Mouse (Mus musculus) kidney, postnatal 14 days (tissue): ENCODE results near the gene Hist1h2bf.
"Not testable (repeated sequence)": the region's sequence is repeated elsewhere in the genome, so short reads cannot be mapped to it uniquely, and the experiment has no call there.

Experiments used
- DNase-seq: peaks from one replicate; pipeline ENCODE4 v3.0.0; 2022; ENCODE audit warnings: mixed read lengths

Gene Hist1h2bf

GRCm38 (mm10) chr13:23586099-23586939, 12.3 kb upstream of the Hist1h2bf start:
- DNase-seq, result no peak

- peak; percentile 81 for DNase-seq
These were observed 11.6 kb upstream of the Hist1h2bf start for GRCm38 (mm10) chr13:23585442-23586098.

GRCm38 (mm10) chr13:23585029-23585441, 11.0 kb upstream of the Hist1h2bf start:
- DNase-seq, result peak; percentile 76

GRCm38 (mm10) chr13:23584331-23584730, 10.3 kb upstream of the Hist1h2bf start:
- no peak for DNase-seq

GRCm38 (mm10) chr13:23583387-23584068, 9.5 kb upstream of the Hist1h2bf start:
- no peak for DNase-seq

GRCm38 (mm10) chr13:23582219-23583056, 8.4 kb upstream of the Hist1h2bf start:
- DNase-seq, result no peak

- DNase-seq, result peak; percentile 97
These were observed 7.6 kb upstream of the Hist1h2bf start, which contains the start of gene Hist1h4d for GRCm38 (mm10) chr13:23581408-23582218. Hist1h4d (plus strand) TSS chr13:23581598.

GRCm38 (mm10) chr13:23577835-23578234, 3.8 kb upstream of the Hist1h2bf start:
- DNase-seq, result no peak

GRCm38 (mm10) chr13:23576906-23577639, 3.1 kb upstream of the Hist1h2bf start:
- no peak for DNase-seq

- no peak for DNase-seq
These were observed 2.4 kb upstream of the Hist1h2bf start for GRCm38 (mm10) chr13:23576351-23576881.

- DNase-seq, result not testable (repeated sequence)
These were observed 1.9 kb upstream of the Hist1h2bf start for GRCm38 (mm10) chr13:23575864-23576313.

- peak; percentile 73 for DNase-seq
These were observed 1.4 kb upstream of the Hist1h2bf start, which contains the start of gene Hist1h3d for GRCm38 (mm10) chr13:23575271-23575851. Hist1h3d (plus strand) TSS chr13:23575763.

GRCm38 (mm10) chr13:23574546-23575170, 662 bp upstream of the Hist1h2bf start:
- DNase-seq, result not testable (repeated sequence)

- DNase-seq, result not testable (repeated sequence)
These were observed 730 bp downstream of the Hist1h2bf start for GRCm38 (mm10) chr13:23573034-23573897.

- DNase-seq, result no peak
These were observed 1.6 kb downstream of the Hist1h2bf start for GRCm38 (mm10) chr13:23572218-23573033.

- DNase-seq, result not testable (repeated sequence)
These were observed 2.3 kb downstream of the Hist1h2bf start for GRCm38 (mm10) chr13:23571504-23572217.

GRCm38 (mm10) chr13:23571022-23571503, 2.9 kb downstream of the Hist1h2bf start, which contains the start of the genes Hist1h2ae and Hist1h2bg:
Hist1h2ae (minus strand) TSS chr13:23571220.
Hist1h2bg (plus strand) TSS chr13:23571396.
- DNase-seq, result peak; percentile 76
